Mouse (Mus musculus) cerebellum, postnatal 10 days (tissue): ENCODE measurements around the gene Rad23a.
"Not testable (repeated sequence)": the region's sequence is repeated elsewhere in the genome, so short reads cannot be mapped to it uniquely, and the experiment has no call there.

Source experiments
- DNase-seq, 2 experiments: peaks; one replicate each; pipeline ENCODE4 v3.0.0; 2021; ENCODE audit warnings: mixed read lengths in 2 of 2

Gene Rad23a

DNA sequence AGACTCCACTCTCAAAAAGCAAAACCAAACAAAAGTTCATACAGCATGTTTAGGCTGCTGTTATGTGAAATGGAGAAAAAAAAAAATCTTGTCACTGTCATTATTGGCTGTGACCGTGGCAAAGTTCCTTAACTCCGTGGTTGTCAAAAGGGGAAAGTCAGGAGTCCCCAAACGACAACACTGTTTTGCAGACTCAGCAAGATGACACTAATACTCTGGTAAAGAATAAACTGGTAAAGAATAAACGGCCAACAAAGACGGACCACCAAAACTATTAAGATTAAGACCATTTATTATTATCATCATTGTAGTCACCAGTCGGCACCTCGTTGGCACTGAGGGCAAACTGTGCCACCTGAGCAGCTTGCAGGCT lies 604 bp downstream of the Rad23a start:
- no peak for DNase-seq

DNA sequence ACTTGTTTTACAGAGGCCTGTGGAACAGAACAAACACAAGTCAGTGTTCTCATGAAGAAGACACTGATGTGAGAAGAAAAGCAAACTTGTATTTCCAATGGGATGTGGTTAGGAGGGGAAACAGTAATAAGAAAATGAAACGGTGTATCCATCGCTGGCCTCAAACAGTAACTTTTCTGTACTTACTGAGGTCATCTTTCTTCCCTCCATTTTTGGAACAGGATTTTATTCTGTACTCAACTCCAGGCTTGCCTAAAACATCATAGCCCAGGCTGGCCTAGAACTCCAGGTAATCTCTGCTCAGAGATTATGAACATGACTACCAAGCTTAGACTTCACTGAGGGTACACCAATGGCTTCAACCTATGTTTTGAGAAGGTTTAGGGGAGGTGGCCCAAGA lies 1.1 kb downstream of the Rad23a start:
- DNase-seq = no peak

DNA sequence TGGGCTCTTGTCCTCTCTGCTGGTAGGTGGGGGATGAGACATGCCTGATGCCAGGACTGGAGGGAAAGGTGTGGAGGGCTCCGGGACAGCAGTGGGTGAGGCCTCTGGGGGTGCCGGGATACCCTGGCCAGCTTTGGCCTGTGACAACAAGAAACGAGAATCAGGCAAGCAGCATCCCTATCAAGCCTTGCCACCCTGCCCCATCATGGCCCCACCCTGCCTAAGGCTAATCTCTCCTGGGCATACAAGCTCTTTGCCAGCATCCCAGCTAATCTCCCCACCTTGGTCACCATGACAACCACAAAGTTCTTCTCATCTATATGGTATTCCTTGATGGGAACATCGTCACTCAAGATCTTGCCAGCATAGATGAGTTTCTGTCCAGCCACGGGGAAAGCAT lies 2.0 kb downstream of the Rad23a start:
- DNase-seq = no peak

DNA sequence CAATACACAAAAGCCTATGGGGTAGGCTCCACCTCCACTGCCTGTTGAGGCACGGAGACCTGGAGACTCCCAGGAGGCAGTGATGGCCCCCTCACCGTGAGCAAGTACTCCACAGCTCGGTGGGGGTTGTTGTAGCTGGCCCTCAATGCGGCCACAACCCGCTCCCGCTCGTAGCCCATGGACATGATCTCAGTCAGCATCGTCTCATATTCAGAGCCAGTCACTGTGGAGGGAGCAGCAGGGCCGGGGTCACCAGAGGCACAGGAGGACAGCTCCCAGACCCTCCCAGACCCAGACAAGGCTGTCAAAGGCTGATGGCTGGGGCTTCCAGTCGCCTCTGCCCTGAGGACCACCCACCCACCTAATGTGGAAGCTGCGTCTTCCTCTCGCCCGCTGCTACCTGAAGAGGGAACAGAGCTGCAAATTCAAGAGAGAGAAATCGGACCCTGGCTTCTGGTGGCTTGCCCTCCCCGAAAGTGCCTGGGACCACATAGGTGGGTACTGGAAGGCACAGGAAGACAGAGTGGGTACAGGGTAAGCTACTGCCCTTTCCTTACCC lies 2.5 kb downstream of the Rad23a start:
- DNase-seq = no peak

GRCm38 (mm10) chr8:84837149-84837911 lies 3.1 kb downstream of the Rad23a start:
- peak; percentile 61 to 71 for DNase-seq

- peak; percentile 97 for DNase-seq
Observed at GRCm38 (mm10) chr8:84834866-84835855, 5.3 kb downstream of the Rad23a start.

GRCm38 (mm10) chr8:84834002-84834865 lies 6.2 kb downstream of the Rad23a start:
- peak; percentile 82 to 87 for DNase-seq

- DNase-seq = peak in 1 of 2 experiments; percentile 13
Observed at GRCm38 (mm10) chr8:84832759-84833742, 7.4 kb downstream of the Rad23a start.

- peak; percentile 87 to 89 for DNase-seq
Observed at GRCm38 (mm10) chr8:84832034-84832717, 8.3 kb downstream of the Rad23a start.

GRCm38 (mm10) chr8:84831490-84831889 lies 9.0 kb downstream of the Rad23a start, which contains the start of gene Gadd45gip1:
Gene Gadd45gip1, plus strand, starts transcription at chr8:84831522.
- peak in 1 of 2 experiments; percentile 30 for DNase-seq

- not testable (repeated sequence) for DNase-seq
Observed at GRCm38 (mm10) chr8:84826518-84826917, 13.9 kb downstream of the Rad23a start.

DNA sequence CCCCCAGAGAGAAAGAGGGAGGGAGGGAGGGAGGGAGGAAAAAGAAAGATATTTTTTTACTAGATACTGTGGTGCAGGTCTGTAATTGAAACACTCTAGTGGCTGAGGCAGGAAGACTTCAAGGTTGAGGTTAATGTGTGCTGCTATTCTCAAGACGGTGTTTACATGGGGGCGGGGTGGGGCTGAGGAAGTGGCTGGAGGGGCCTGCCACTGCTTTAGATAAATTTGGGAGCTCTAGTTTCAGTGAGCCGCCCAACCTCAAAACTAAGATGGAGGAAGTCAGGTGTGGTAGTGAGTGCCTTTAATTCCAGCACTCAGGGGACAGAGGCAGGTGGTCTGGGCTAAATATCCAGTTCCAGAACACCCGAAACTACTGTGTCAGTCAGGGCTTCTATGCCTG lies 14.8 kb downstream of the Rad23a start:
- DNase-seq = no peak

DNA sequence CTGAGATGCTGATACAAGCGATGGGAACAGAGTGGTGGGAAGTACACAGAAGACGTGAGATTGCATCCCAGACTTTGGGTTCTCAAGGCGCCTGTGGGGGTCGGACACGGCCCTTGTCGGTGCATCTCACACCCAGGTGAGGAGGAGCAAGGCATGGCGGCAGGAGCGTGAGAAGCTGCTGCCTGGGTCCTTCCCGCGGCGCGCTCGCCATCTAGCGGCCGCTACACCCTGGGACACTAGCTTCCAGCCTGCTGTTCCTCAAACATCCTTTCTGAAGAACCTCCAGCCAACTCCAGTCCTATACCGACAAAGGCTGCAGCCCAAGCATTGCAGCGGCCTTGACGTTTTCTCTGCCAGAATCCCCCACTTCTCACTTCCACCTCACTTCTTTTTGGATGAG lies 16.8 kb downstream of the Rad23a start:
- DNase-seq = peak; percentile 84 to 87

GRCm38 (mm10) chr8:84822723-84823122 lies 17.7 kb downstream of the Rad23a start, which contains the start of gene Dand5:
Gene Dand5, minus strand, starts transcription at chr8:84822823.
- no peak for DNase-seq

- no peak for DNase-seq
Observed at GRCm38 (mm10) chr8:84816117-84816516, 24.3 kb downstream of the Rad23a start.

DNA sequence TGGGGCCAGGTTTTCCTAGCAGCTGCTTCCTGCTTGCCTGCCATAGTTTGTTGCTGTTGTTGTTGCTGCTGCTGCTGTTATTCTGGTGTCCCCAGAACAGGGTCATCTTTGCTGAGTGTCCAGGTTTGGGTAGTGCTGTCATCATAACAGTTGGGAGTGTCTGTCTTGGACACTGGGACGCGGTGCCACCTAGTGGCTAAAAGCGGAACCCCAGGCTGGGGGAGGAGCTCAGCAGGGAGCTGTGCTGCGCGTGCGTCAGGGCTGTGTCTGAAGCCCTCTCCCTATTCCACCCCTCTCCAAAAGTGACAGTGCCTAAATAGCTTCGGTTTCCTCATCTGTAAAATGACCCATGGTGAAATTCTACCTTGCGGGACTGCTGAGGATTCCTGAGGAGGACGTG lies 24.9 kb downstream of the Rad23a start:
- peak; percentile 97 to 99 for DNase-seq

GRCm38 (mm10) chr8:84814555-84815441 lies 25.7 kb downstream of the Rad23a start:
- DNase-seq = peak; percentile 94 to 95

GRCm38 (mm10) chr8:84814240-84814554 lies 26.3 kb downstream of the Rad23a start:
- DNase-seq = no peak

DNA sequence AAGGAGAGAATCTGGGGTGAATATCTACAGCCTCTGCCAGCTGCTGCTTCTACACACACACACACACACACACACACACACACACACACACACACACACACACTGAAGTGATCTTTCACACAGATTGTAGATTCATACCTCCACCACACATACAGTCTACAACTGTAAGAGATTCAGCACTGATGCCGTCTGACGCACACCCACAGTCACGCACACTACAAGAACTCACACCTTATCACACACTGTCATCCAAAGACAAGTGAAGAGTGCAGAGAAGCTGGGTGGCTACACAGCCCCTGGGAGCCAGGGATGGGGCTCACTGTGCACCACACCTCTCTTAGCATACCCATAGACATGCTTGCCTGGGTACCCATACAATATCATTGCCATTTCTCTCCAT lies 26.6 kb downstream of the Rad23a start:
- no peak for DNase-seq
